Mouse (Mus musculus): ENCODE measurements at regions not wholly inside any gene's neighbourhood (a gene's known extent, or its start where the extent isn't known, plus 50 kb on each side); places are given as distances from the start of the nearest gene placed in this dataset.
"Not testable (repeated sequence)": the region's sequence is repeated elsewhere in the genome, so short reads cannot be mapped to it uniquely, and the experiment has no call there.

DNA sequence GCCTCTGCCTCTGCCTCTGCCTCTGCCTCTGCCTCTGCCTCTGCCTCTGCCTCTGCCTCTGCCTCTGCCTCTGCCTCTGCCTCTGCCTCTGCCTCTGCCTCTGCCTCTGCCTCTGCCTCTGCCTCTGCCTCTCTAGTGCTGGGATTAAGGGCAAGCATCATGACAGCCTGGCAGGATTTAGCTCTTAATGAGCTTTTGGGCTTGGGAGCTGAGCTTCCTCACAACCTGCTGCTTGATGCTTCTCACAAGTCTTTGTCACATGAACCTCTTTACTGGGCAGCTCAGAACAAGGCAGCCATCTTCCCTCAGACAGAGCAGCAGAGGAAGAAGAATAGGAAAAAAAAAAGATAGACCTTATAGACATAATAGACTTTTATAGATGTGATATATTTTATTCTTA lies 152.6 kb downstream of the Gm5426 start:
- not testable (repeated sequence) for H3K27me3 ChIP-seq; H3K9ac ChIP-seq; H3K27ac ChIP-seq (replicated peaks); H3K4me2 ChIP-seq; H3K4me1 ChIP-seq (replicated peaks); ATAC-seq (ENCODE audit: low read depth); H3K36me3 ChIP-seq; H3K9me3 ChIP-seq; H3K4me3 ChIP-seq

DNA sequence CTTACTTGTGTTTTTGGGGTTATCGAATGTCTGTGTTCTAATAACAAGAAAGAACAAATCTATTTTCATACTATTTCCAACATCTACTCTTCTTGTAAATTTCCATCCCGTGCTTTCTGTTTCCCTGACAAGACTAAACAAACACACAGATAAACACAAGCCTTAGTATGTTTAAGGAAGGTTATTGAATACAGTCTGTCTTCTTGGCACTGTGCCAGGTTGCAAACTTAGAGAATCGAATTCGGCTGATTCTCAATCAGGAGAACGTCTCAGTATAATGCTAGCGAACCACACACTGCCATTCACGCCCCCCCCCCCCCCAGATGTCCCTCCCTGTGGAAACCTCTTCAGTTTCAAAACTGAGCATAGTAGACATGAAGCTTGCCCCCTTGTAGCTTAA lies 157.2 kb downstream of the Gm5426 start:
- peak; percentile 32; the same call in 1 of the 2 replicates for ATAC-seq (ENCODE audit: low read depth)
- H3K27ac ChIP-seq (replicated peaks), result no peak overlapping the region
- no peak overlapping the region for H3K4me3 ChIP-seq
- H3K4me2 ChIP-seq, result no peak overlapping the region
- WGBS, result 61% methylated on average over 7 of the region's 7 CpGs
- 0 out of 2 replicates have a peak, but pooled peaks cover 3% of the 10 kb centered on the region for H3K4me1 ChIP-seq (replicated peaks)
- no peaks in the 10 kb centered on the region for H3K9me3 ChIP-seq
- H3K9ac ChIP-seq, result no peak overlapping the region
- H3K27me3 ChIP-seq, result no peaks in the 10 kb centered on the region
- H3K36me3 ChIP-seq, result no peaks in the 10 kb centered on the region

DNA sequence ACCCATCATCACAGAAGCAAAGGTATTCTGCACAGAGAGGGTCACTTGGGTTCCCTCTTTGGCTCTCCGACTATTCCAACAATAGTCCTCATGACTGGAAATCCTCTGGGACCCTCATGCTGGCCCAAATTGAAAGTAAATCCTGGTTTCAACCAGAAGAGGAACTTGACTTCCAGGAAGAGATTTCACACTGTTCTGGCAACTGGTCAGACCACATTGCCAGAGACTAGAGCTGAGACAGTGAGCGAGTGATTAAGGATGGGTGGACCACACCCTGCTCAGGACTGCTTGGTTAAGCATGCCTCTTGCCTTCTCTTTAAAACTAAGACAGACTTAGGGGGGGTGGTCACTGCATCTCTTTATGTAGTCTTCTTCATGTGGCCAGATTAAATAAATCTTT lies 158.3 kb downstream of the Gm5426 start:
- no peaks in the 10 kb centered on the region for H3K9me3 ChIP-seq
- WGBS, result 82% methylated on average over 2 of the region's 2 CpGs
- no peak for ATAC-seq (ENCODE audit: low read depth)

DNA sequence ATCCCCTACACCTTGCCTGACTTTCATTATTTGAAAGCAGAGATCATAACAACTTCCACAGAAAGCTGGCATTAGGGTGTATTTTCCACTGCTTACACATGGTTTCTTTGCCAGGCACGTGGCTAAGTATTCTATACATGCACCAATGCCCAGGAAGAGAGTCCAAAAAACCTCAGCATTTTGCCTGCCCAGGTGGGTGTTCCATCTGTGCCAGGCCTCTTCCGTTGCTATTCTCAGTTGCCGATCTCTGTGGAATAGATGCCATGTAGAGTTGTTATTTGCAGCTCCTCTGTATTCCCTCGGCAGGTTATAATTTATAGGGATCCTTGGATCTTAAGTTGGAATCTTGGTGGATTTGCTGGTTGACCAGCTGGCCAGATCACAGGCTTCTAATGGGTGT lies 161.3 kb downstream of the Gm5426 start:
- Histone ChIP-seq H3K9ac (no peak overlapping the region), H3K9me3 (no peaks in the 10 kb centered on the region), H3K4me3 (no peak overlapping the region), H3K4me2 (no peak overlapping the region), H3K36me3 (no peaks in the 10 kb centered on the region), H3K27me3 (no peaks in the 10 kb centered on the region), H3K4me1 (replicated peaks) (0 out of 2 replicates have a peak, but pooled peaks cover 6% of the 10 kb centered on the region), H3K27ac (replicated peaks) (no peak overlapping the region)
- 86% methylated on average over 4 of the region's 4 CpGs for WGBS
- no peak for ATAC-seq (ENCODE audit: low read depth)

More for the DNA sequence above, 158.3 kb downstream of the Gm5426 start:
- Histone ChIP-seq H3K4me3 (no peak overlapping the region), H3K4me2 (no peak overlapping the region), H3K27ac (replicated peaks) (no peak overlapping the region), H3K27me3 (no peaks in the 10 kb centered on the region), H3K36me3 (no peaks in the 10 kb centered on the region), H3K9ac (no peak overlapping the region), H3K4me1 (replicated peaks) (0 out of 2 replicates have a peak, but pooled peaks cover 3% of the 10 kb centered on the region)

DNA sequence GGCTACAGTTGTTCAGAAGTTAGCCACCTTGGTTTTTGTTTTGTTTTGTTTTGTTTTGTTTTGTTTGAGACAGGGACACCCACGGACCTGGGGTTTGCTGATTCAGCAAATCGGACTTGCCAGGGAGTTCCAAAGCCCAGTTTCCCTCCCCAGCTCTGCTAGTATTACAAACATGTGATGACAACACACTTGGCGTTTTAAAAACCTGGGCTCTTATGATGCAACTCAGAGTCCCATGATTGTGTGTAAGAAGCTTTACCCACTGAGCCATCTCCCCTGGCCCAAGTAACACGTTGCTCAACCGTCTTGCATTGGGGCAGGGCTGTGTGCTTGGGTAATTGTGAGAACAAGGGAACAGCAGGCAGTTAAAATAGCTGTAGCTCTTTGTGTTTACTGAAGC lies 162.2 kb downstream of the Gm5426 start:
- Histone ChIP-seq H3K36me3 (no peaks in the 10 kb centered on the region), H3K4me3 (no peak overlapping the region), H3K27ac (replicated peaks) (no peak overlapping the region), H3K9me3 (no peaks in the 10 kb centered on the region), H3K27me3 (no peaks in the 10 kb centered on the region), H3K4me2 (no peak overlapping the region), H3K4me1 (replicated peaks) (0 out of 2 replicates have a peak, but pooled peaks cover 6% of the 10 kb centered on the region), H3K9ac (no peak overlapping the region)
- 67% methylated on average over 5 of the region's 5 CpGs for WGBS
- no peak for ATAC-seq (ENCODE audit: low read depth)

DNA sequence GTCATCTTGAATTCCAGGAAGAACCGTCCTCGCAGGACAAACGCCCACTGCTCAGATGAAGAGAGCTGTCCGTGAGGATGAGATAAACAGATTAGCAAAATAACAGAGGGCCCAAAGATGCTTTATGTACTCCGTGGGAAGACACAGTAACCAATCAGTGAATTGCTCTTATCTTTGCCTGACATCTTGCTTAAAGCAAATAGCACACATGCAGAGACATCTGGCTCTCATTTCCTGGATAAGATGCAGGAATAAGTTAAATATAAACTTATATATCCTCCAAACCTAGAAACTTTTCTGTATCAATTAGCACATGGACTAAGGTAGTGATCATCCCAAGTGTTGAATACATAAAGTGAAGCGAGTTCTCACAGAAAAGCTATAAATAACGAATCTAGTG lies 169.3 kb downstream of the Gm5426 start:
- Histone ChIP-seq H3K27me3 (no peaks in the 10 kb centered on the region), H3K27ac (replicated peaks) (no peak overlapping the region), H3K9me3 (no peaks in the 10 kb centered on the region), H3K9ac (no peak overlapping the region), H3K4me2 (no peak overlapping the region), H3K36me3 (no peaks in the 10 kb centered on the region), H3K4me3 (no peak overlapping the region), H3K4me1 (replicated peaks) (peaks cover 16% of the 10 kb centered on the region)
- ATAC-seq (ENCODE audit: low read depth), result no peak
- 84% methylated on average over 7 of the region's 7 CpGs for WGBS

DNA sequence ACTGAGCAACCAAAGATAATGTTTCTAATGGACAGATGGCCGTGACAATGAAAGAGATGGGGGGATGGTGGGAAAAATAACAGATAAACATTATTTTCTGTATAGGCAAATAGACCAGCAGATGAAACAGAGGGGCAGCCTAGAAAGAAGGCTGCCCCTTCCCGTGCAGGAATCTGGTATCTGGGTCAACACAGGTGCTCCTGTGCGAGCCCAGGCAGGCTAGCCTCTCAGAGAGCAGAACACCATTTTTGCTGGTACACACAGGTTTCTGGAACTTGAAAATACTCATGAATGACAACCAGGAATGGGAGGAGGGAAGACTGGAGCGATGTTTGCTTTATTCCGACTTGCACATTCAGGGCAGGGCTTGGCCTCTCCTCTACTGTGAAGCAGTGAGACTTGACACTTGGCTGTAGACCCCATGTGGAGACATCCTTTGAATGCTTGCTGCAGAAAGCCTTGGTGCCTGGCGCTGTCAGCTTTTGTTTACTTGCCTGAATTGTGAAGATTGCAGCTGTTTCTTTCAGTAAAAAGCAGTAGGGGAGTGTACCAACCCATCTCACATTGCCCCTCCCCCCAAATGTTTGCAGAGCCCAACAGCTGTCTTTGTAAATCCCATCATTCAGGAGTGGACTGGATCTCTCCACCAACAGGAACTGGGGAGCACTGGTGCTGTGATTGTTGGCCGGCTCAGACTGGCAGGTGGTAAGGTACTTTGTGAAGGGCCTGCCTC lies 172.5 kb downstream of the Gm5426 start:
- WGBS, result 8% methylated on average over 7 of the region's 7 CpGs
- ATAC-seq (ENCODE audit: low read depth), result peak; percentile 71
- no peaks in the 10 kb centered on the region for H3K36me3 ChIP-seq
- H3K27ac ChIP-seq (replicated peaks), result no peak overlapping the region; the same call in 1 of the 2 replicates
- H3K4me1 ChIP-seq (replicated peaks), result peaks cover 19% of the 10 kb centered on the region
- H3K9me3 ChIP-seq, result peaks cover 11% of the 10 kb centered on the region
- no peaks in the 10 kb centered on the region for H3K27me3 ChIP-seq
- no peak overlapping the region for H3K9ac ChIP-seq
- H3K4me3 ChIP-seq, result no peak overlapping the region
- H3K4me2 ChIP-seq, result no peak overlapping the region

DNA sequence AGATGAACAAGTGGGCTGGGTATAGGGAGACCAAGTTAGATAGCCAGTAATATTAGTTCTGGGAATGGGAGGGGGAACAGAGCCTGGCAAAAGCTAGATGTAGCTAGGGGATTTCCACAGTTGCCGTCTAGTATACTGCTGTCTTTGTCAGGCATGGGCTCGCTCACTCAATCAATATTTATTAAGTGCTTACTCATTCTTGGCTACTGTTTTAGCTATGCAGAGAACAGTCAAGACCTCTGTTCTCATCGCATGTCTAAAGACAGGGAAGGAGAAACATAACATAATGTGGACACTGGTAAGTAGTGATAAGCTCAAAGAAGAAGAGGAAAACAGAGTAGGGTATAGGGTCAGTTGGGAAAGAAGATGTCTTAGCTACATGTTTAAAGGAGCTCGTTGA lies 173.4 kb downstream of the Gm5426 start:
- H3K27me3 ChIP-seq, result no peaks in the 10 kb centered on the region
- no peak overlapping the region for H3K9ac ChIP-seq
- no peaks in the 10 kb centered on the region for H3K36me3 ChIP-seq
- peaks cover 11% of the 10 kb centered on the region for H3K9me3 ChIP-seq
- WGBS, result 71% methylated on average over 4 of the region's 4 CpGs
- H3K4me2 ChIP-seq, result no peak overlapping the region
- H3K4me1 ChIP-seq (replicated peaks), result peaks cover 19% of the 10 kb centered on the region
- ATAC-seq (ENCODE audit: low read depth), result no peak
- no peak overlapping the region for H3K27ac ChIP-seq (replicated peaks)
- no peak overlapping the region for H3K4me3 ChIP-seq

DNA sequence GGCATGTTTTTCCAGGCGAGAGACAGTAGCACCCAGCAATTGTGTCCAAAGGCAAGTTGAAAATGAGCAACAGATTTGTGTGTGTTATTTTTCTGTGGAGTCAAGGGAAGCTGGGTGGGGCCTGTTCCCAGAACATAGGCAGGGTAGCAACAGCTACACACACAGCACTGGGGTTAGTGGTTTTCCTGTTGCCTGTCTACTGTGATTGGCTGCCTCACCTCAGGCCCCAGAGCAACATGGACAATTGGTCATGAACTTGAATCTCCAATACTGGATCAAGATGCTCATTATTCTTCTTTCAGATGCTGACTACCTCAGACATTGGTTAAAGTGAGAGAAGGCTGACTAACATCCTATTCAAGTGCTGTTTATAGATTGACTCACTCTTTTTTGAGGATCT lies 188.9 kb downstream of the Gm5426 start:
- Histone ChIP-seq H3K9ac (no peak overlapping the region), H3K36me3 (no peaks in the 10 kb centered on the region), H3K27me3 (no peaks in the 10 kb centered on the region), H3K4me3 (no peak overlapping the region), H3K4me2 (no peak overlapping the region), H3K27ac (replicated peaks) (no peak overlapping the region), H3K9me3 (no peaks in the 10 kb centered on the region), H3K4me1 (replicated peaks) (no peaks in the 10 kb centered on the region)
- ATAC-seq (ENCODE audit: low read depth), result no peak
- WGBS, result 88% methylated on average over 1 of the region's 1 CpGs

DNA sequence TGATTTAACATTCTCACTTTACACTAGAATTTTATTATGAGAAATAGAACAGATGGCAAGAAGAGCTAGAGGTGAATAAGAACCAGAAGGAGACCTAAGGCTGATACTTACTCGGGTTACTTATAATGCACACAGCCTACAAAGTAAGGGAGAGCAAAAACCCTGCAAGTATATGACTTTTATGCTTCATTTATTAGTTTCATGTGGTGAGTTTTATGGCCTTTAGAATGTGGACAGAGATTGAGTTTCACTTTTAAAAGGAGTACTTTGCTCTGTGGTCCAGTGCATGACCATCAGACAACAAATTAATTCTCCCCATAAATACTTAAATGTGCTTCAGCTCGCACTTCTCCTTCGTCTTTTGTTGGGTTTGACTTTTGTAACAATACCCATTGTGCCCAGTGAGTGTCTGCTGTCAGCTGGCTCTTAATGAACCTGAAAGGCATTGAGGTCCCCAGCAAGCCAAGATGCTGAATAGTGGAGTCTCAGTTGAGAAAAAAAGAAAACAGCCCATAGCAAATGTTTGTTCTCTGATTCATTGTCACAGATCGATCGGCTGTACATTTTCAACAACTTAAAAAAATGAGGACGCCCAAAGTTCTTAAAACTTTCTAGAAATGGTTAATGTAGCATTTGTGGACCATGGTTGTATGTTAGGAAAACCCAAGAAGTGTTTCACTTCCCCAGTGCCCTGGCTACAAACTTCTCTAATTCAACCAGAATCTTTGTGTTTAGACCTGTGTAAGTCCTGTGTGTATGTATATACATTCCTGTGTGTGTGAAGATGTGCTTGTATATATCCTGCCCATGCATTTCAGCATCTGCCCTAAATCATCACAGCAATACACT lies 194.5 kb downstream of the Gm5426 start:
- no peak overlapping the region for H3K4me2 ChIP-seq
- H3K27ac ChIP-seq (replicated peaks), result no peak overlapping the region
- H3K4me3 ChIP-seq, result no peak overlapping the region
- H3K9ac ChIP-seq, result no peak overlapping the region
- no peaks in the 10 kb centered on the region for H3K9me3 ChIP-seq
- no peaks in the 10 kb centered on the region for H3K36me3 ChIP-seq
- 15% methylated on average over 6 of the region's 6 CpGs for WGBS
- no peaks in the 10 kb centered on the region for H3K27me3 ChIP-seq
- ATAC-seq (ENCODE audit: low read depth), result no peak
- H3K4me1 ChIP-seq (replicated peaks), result peaks cover 11% of the 10 kb centered on the region; the same call in 1 of the 2 replicates

DNA sequence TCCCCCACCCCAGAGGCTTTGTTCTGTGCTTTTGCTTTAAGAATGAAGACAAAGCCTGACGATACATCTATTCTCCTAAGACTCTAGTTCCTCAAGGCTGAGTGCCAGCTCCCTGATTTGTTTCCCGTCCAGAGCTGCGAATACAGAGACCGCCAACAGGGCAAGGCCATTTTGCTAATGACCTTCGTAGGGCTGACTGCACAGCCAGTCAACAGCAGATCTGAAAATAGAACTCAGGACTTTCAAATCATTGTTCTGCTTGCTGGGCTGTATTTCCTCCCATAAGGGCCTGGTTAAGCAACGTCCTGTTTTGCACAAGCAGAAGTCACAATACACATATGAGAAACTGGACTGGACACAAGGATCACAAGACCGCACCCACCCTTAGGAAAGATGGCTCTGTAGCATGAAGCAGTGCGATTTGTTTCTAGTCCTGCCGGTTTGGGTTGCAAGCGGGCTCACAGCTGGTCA lies 196.4 kb downstream of the Gm5426 start:
- Histone ChIP-seq H3K4me2 (no peak overlapping the region), H3K27ac (replicated peaks) (no peak overlapping the region), H3K9ac (no peak overlapping the region), H3K27me3 (no peaks in the 10 kb centered on the region), H3K9me3 (no peaks in the 10 kb centered on the region), H3K36me3 (no peaks in the 10 kb centered on the region), H3K4me1 (replicated peaks) (peaks cover 14% of the 10 kb centered on the region; the same call in 1 of the 2 replicates), H3K4me3 (no peak overlapping the region)
- WGBS, result 62% methylated on average over 10 of the region's 10 CpGs
- ATAC-seq (ENCODE audit: low read depth), result peak; percentile 32; the same call in 1 of the 2 replicates

DNA sequence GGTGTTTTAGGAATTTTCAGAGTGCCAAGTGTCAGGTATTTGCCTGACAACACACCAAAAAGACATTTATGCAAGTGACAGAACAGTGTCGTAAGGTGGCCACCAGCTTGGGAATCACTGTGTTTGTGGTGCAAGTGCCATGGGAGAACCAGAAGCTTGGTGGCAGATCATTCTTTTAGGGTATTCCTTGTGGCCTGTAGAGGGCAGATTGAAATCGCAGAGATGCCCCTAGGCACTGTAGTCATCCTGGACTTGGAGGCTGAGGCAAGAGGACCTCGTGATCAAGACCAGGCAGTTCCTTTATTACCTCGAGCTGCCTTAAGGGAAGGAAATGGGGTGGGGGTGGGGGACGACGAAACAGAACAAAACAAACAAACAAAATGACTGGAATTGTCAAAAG lies 196.8 kb downstream of the Gm5426 start:
- Histone ChIP-seq H3K27ac (replicated peaks) (no peak overlapping the region), H3K27me3 (no peaks in the 10 kb centered on the region), H3K4me3 (no peak overlapping the region), H3K4me2 (no peak overlapping the region), H3K4me1 (replicated peaks) (peaks cover 14% of the 10 kb centered on the region; the same call in 1 of the 2 replicates), H3K9ac (no peak overlapping the region), H3K36me3 (no peaks in the 10 kb centered on the region), H3K9me3 (no peaks in the 10 kb centered on the region)
- ATAC-seq (ENCODE audit: low read depth), result no peak
- WGBS, result 78% methylated on average over 6 of the region's 6 CpGs

All from neural tube, embryonic 13.5 days (tissue).